Mouse (Mus musculus): ENCODE results near the gene Ctf1. TPM values are rescaled to one million over a fixed set of nuclear protein-coding genes. Genes with fewer than 3 reads are reported as not detected.
"Not testable (repeated sequence)": the region's sequence is repeated elsewhere in the genome, so short reads cannot be mapped to it uniquely, and the experiment has no call there.

Gene Ctf1
- polyA plus RNA-seq, 1 experiment from 2014 or later, result 10.3 TPM

DNA sequence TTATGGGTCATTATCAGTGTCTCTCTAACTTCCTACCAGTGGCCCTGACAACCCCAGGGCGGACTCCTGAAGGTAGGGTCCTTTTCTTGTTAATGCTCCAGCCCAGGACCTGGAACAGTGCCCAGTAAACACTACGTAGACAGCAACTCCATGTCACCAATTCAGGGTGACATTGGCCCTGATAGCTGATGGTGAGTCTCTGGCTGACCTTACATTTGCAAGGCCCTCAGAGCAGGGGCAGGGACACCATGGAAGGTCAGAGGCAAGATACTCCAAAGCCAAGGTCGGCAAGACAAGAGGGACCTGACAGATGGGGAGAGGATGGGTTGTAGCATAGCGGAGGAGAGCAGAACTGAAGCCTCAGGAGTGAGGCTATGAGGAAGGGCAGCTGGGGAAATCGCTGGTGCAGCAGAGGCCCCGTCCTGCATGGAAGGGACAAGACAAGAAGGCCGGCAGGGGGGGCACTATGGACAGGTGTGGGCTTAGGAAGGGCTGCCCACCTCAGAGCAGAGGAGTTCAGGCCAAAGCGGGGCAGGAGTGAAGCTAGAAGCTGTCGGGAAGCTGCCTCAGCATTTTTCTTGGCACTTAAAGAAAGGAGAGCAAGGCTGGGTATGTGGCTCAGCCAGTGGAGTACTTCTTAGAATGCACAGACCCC is 22.8 kb upstream of the Ctf1 start:
- H3K36me3 ChIP-seq (ENCODE audit: control insufficient read depth, insufficient read depth, low read length), result no peaks in the 10 kb centered on the region
- H3K9ac ChIP-seq (ENCODE audit: low read length), result no peak overlapping the region
- H3K4me2 ChIP-seq (ENCODE audit: low read depth, low read length), result no peak overlapping the region
- H3K4me1 ChIP-seq (ENCODE audit: control insufficient read depth, insufficient read depth, low read length), result peaks cover 19% of the 10 kb centered on the region
- no peak for ATAC-seq (ENCODE audit: insufficient read depth, low FRiP score)
- 74% methylated on average over 9 of the region's 9 CpGs for WGBS
- no peak overlapping the region for H3K27ac ChIP-seq (ENCODE audit: low read length)
- no peaks in the 10 kb centered on the region for H3K27me3 ChIP-seq (ENCODE audit: control insufficient read depth, insufficient read depth, low read length)
- no peaks in the 10 kb centered on the region for H3K9me3 ChIP-seq (replicated peaks; ENCODE audit: control insufficient read depth, low read length)
- H3K4me3 ChIP-seq (replicated peaks; ENCODE audit: low read length), result no peak overlapping the region

DNA sequence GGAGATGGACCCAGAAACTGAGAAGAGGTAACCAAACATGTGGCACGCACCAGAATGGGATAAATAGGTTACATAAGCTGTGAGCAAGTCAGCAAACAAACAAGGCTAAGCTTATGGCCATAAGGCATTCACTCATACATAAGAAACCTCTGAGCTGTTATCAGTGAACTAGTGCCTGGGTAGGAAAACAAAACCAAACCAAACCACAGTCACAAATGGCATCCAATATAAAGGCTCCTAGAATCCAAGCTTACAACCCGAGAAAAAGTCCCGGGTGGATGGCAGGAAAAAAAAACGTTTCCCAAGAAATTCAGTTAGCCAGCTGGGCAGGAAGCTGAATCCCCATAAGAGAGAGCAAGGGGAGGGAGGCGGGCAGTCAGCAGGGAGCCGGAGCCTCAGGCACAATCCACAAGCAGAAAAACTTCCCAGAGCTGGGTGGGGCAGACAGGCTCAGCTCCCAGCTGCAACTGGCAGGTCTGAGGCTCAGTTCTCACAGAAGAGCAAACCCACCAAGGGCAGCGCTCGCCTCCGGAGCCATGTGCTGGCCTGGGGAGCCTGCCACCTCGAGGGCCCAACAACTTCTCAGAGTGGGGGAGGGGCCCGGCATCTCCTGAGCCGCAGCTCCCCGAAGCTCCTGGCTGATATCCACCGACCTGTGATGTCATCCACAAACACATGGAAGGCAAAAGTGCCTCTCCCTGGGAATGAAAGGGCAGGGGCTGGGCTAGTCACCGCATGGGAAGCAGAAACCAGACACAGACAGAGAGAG is 21.1 kb upstream of the Ctf1 start:
- H3K27me3 ChIP-seq (ENCODE audit: control insufficient read depth, insufficient read depth, low read length), result no peaks in the 10 kb centered on the region
- H3K4me3 ChIP-seq (replicated peaks; ENCODE audit: low read length), result peak overlapping the region; percentile 45
- peak; percentile 86 for ATAC-seq (ENCODE audit: insufficient read depth, low FRiP score)
- H3K4me2 ChIP-seq (ENCODE audit: low read depth, low read length), result peak overlapping the region; percentile 68
- peak overlapping the region; percentile 95 for H3K27ac ChIP-seq (ENCODE audit: low read length)
- peaks cover 10% of the 10 kb centered on the region for H3K4me1 ChIP-seq (ENCODE audit: control insufficient read depth, insufficient read depth, low read length)
- H3K9me3 ChIP-seq (replicated peaks; ENCODE audit: control insufficient read depth, low read length), result no peaks in the 10 kb centered on the region
- 3% methylated on average over 15 of the region's 15 CpGs for WGBS
- H3K36me3 ChIP-seq (ENCODE audit: control insufficient read depth, insufficient read depth, low read length), result no peaks in the 10 kb centered on the region
- peak overlapping the region; percentile 74 for H3K9ac ChIP-seq (ENCODE audit: low read length)

DNA sequence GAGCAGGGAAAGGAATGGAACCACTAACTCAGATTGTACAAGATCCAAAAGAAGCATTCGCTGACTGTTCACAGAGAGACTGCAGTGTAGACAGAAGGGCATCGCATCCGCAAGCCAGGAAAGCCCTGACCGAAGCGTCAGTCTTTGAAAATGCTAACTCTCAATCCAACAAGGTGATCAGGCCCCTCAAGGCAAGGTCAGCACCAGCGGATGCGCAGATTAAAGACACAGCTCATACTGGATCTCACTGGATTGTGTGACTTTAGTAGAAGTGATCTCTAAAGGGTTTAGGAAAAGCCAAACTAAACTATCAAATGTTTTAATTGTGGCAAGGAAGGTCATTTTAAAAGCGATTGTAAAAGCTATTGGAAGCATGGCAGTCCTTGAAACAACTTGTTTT is 19.2 kb upstream of the Ctf1 start:
- Histone ChIP-seq H3K9ac (ENCODE audit: low read length) (no peak overlapping the region), H3K27me3 (ENCODE audit: control insufficient read depth, insufficient read depth, low read length) (no peaks in the 10 kb centered on the region), H3K9me3 (replicated peaks; ENCODE audit: control insufficient read depth, low read length) (no peaks in the 10 kb centered on the region), H3K4me3 (replicated peaks; ENCODE audit: low read length) (no peak overlapping the region), H3K27ac (ENCODE audit: low read length) (no peak overlapping the region), H3K36me3 (ENCODE audit: control insufficient read depth, insufficient read depth, low read length) (no peaks in the 10 kb centered on the region), H3K4me2 (ENCODE audit: low read depth, low read length) (no peak overlapping the region), H3K4me1 (ENCODE audit: control insufficient read depth, insufficient read depth, low read length) (peaks cover 10% of the 10 kb centered on the region)
- 91% methylated on average over 8 of the region's 8 CpGs for WGBS
- ATAC-seq (ENCODE audit: insufficient read depth, low FRiP score), result no peak

DNA sequence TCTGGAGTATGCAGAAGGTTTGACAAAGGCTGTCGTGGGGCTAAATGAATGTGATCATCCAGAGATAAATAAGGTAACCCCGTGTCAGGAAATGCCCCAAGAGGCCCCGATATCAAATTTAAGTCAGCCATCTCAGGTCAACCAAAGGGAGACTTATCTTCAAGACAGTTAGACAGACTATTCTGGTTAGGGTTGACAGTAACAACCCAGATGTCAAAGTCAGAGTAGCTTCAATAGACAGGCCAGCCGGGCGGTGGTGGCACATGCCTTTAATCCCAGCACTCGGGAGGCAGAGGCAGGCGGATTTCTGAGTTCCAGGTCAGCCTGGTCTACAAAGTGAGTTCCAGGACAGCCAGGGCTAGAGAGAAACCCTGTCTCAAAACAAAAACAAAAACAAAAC is 18.8 kb upstream of the Ctf1 start:
- not testable (repeated sequence) for H3K4me1 ChIP-seq (ENCODE audit: control insufficient read depth, insufficient read depth, low read length); H3K9ac ChIP-seq (ENCODE audit: low read length)

DNA sequence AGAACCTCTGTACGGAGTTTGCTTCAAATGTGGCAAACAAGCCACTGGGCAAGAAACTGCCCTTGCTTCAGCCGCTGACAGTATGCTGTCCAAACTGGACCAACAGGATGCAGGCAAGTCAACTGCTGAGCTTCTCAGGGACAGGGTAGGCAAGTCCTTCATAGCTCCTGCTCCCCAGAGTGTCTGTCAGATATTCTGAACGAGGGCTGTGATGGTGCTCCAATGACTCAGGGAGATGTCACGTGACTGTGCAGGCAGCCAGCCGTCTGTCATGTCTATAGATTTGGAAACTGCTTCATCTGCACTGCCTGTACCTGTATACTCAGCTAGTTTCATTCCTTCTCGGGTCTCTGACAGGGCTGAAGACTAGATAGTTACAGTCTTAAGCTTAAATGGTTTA is 13.6 kb upstream of the Ctf1 start:
- 77% methylated on average over 6 of the region's 6 CpGs for WGBS
- no peak for ATAC-seq (ENCODE audit: insufficient read depth, low FRiP score)
- H3K36me3 ChIP-seq (ENCODE audit: control insufficient read depth, insufficient read depth, low read length), result peaks cover 4% of the 10 kb centered on the region; the same call in 1 of the 2 replicates

More for the DNA sequence above, 18.8 kb upstream of the Ctf1 start:
- H3K27ac ChIP-seq (ENCODE audit: low read length); H3K4me3 ChIP-seq (replicated peaks; ENCODE audit: low read length); H3K36me3 ChIP-seq (ENCODE audit: control insufficient read depth, insufficient read depth, low read length); H3K27me3 ChIP-seq (ENCODE audit: control insufficient read depth, insufficient read depth, low read length); H3K9me3 ChIP-seq (replicated peaks; ENCODE audit: control insufficient read depth, low read length); H3K4me2 ChIP-seq (ENCODE audit: low read depth, low read length); ATAC-seq (ENCODE audit: insufficient read depth, low FRiP score): not testable (repeated sequence)
- 91% methylated on average over 7 of the region's 7 CpGs for WGBS

DNA sequence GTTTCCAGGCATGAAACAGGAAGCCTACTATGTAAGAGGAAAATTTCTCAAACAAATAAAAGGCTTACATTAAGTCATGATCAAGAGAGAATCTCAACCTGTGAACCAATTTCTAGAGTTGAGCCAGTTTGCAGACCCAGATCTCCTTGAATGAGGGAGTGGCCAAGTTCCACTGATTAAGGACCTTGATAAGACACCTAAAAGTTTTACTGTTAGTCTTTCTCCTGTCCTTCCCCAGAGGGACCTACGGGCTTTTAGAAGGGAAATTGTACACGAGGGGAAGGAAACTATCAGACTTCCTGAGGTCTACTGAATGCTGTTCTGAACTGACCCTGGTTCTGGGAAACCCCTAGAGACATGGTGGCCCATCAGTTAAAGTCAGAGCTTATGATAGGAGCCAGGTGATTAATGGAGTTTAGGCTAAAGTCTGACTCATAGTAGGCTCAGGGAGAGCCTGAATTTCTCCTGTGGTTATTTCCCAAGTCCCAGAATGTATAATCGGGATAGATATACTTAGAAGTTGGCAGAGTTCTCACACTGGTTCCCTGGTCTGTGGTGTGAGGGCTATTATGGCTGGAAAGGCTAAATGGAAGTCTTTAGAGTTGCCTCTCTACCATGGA is 11.7 kb upstream of the Ctf1 start:
- no peak for ATAC-seq (ENCODE audit: insufficient read depth, low FRiP score)
- no peaks in the 10 kb centered on the region for H3K4me1 ChIP-seq (ENCODE audit: control insufficient read depth, insufficient read depth, low read length)
- no peak overlapping the region for H3K9ac ChIP-seq (ENCODE audit: low read length)
- WGBS, result 67% methylated on average over 3 of the region's 3 CpGs
- H3K27ac ChIP-seq (ENCODE audit: low read length), result no peak overlapping the region
- peaks cover 4% of the 10 kb centered on the region; the same call in 1 of the 2 replicates for H3K36me3 ChIP-seq (ENCODE audit: control insufficient read depth, insufficient read depth, low read length)
- H3K9me3 ChIP-seq (replicated peaks; ENCODE audit: control insufficient read depth, low read length), result no peaks in the 10 kb centered on the region
- no peak overlapping the region for H3K4me3 ChIP-seq (replicated peaks; ENCODE audit: low read length)
- no peak overlapping the region for H3K4me2 ChIP-seq (ENCODE audit: low read depth, low read length)
- no peaks in the 10 kb centered on the region for H3K27me3 ChIP-seq (ENCODE audit: control insufficient read depth, insufficient read depth, low read length)

More for the DNA sequence above, 13.6 kb upstream of the Ctf1 start:
- Histone ChIP-seq H3K9me3 (replicated peaks; ENCODE audit: control insufficient read depth, low read length) (no peaks in the 10 kb centered on the region), H3K27ac (ENCODE audit: low read length) (no peak overlapping the region), H3K4me3 (replicated peaks; ENCODE audit: low read length) (no peak overlapping the region), H3K4me2 (ENCODE audit: low read depth, low read length) (no peak overlapping the region), H3K4me1 (ENCODE audit: control insufficient read depth, insufficient read depth, low read length) (no peaks in the 10 kb centered on the region), H3K27me3 (ENCODE audit: control insufficient read depth, insufficient read depth, low read length) (no peaks in the 10 kb centered on the region), H3K9ac (ENCODE audit: low read length) (no peak overlapping the region)

DNA sequence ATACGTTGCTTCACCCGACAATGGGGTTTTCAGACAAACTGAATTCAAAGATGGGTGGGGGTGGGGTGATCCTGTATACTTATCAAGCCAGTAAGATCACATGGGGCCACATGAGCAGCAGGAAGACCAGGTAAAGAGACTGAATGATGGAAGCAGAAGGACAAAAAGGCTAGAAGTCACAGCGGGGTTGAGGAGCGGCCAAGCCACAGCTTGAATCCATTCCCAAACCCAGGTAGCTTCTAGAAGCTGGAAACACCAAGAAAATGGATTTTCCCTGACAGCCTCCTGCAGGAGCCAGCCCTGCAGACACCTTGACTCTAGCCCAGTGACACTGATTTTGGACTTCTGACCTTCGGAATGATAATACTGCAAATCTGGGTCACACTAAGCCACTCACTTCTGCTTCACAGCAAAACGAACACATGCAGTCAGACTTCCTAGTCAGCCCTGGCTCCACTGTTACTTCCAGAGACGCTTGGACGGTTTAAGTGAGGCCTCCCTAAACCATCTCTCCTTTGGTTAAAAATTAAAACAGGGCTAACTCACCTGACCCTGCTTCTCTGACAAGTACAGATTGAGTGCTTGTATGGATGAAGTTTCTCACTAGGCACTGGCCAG is 8.9 kb upstream of the Ctf1 start:
- Histone ChIP-seq H3K4me2 (ENCODE audit: low read depth, low read length) (no peak overlapping the region), H3K27me3 (ENCODE audit: control insufficient read depth, insufficient read depth, low read length) (no peaks in the 10 kb centered on the region), H3K9ac (ENCODE audit: low read length) (no peak overlapping the region), H3K9me3 (replicated peaks; ENCODE audit: control insufficient read depth, low read length) (no peaks in the 10 kb centered on the region), H3K36me3 (ENCODE audit: control insufficient read depth, insufficient read depth, low read length) (peaks cover 4% of the 10 kb centered on the region; the same call in 1 of the 2 replicates), H3K4me1 (ENCODE audit: control insufficient read depth, insufficient read depth, low read length) (peaks cover 13% of the 10 kb centered on the region), H3K4me3 (replicated peaks; ENCODE audit: low read length) (no peak overlapping the region), H3K27ac (ENCODE audit: low read length) (no peak overlapping the region)
- 84% methylated on average over 8 of the region's 8 CpGs for WGBS
- no peak for ATAC-seq (ENCODE audit: insufficient read depth, low FRiP score)

DNA sequence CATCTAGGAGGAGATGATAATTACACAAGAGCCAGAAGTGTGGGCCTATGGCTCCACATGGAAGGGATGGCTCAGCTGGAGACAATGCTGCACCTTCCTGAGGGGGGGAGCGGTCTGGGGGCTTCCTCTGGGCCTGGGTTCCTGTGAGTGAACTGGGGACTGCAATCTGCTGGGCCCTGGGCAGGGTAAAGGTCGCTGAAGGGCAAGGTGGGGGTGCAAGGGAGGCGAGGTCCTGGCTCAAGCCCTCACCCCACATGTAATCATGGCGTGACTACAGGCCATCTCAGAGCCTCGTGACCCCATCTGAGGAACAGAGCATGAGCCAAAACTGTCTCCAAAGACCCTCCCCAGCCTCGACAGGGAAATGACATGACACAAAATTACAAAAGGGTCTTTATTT is 7.9 kb upstream of the Ctf1 start:
- H3K4me1 ChIP-seq (ENCODE audit: control insufficient read depth, insufficient read depth, low read length), result peaks cover 16% of the 10 kb centered on the region
- no peak overlapping the region for H3K27ac ChIP-seq (ENCODE audit: low read length)
- WGBS, result 81% methylated on average over 6 of the region's 6 CpGs
- no peak overlapping the region for H3K4me2 ChIP-seq (ENCODE audit: low read depth, low read length)
- no peak overlapping the region for H3K4me3 ChIP-seq (replicated peaks; ENCODE audit: low read length)
- H3K27me3 ChIP-seq (ENCODE audit: control insufficient read depth, insufficient read depth, low read length), result no peaks in the 10 kb centered on the region
- H3K9me3 ChIP-seq (replicated peaks; ENCODE audit: control insufficient read depth, low read length), result no peaks in the 10 kb centered on the region
- ATAC-seq (ENCODE audit: insufficient read depth, low FRiP score), result no peak
- H3K9ac ChIP-seq (ENCODE audit: low read length), result no peak overlapping the region
- H3K36me3 ChIP-seq (ENCODE audit: control insufficient read depth, insufficient read depth, low read length), result no peaks in the 10 kb centered on the region

DNA sequence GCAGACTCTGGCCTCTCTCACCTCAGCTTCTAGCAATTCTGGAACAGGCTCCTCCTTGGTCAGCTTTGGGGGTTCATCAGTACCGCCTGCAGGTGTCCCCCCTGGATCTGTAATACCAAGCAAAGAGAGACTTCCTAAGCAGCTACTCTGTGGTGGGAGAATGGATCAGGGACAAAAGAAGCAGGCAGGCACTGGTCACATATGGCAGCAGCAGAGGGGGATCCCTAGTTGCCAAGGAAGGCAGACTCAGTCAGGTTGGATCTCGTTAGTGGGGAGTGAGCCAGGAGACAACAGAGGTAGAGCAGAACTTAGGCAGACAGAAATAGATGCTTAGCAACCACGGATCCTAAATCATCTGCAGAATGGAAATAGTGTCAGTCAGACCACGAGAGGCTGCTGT is 6.8 kb upstream of the Ctf1 start:
- Histone ChIP-seq H3K9me3 (replicated peaks; ENCODE audit: control insufficient read depth, low read length) (no peaks in the 10 kb centered on the region), H3K4me1 (ENCODE audit: control insufficient read depth, insufficient read depth, low read length) (peaks cover 16% of the 10 kb centered on the region), H3K4me3 (replicated peaks; ENCODE audit: low read length) (no peak overlapping the region), H3K36me3 (ENCODE audit: control insufficient read depth, insufficient read depth, low read length) (no peaks in the 10 kb centered on the region), H3K4me2 (ENCODE audit: low read depth, low read length) (no peak overlapping the region), H3K27ac (ENCODE audit: low read length) (no peak overlapping the region), H3K9ac (ENCODE audit: low read length) (no peak overlapping the region), H3K27me3 (ENCODE audit: control insufficient read depth, insufficient read depth, low read length) (no peaks in the 10 kb centered on the region)
- 70% methylated on average over 4 of the region's 4 CpGs for WGBS
- ATAC-seq (ENCODE audit: insufficient read depth, low FRiP score), result no peak
